Mouse (Mus musculus) megakaryocyte, embryonic 14.5 days (primary cell): Measurements from ENCODE around the gene Tnip3.

Experiments used
- FLI1 ChIP-seq: IDR thresholded peaks from 2 replicates; pipeline ENCODE4 v1.6.1; 2012; ENCODE audit warnings: low read length, inconsistent platforms, mixed read lengths
- GATA1 ChIP-seq: IDR thresholded peaks from 3 replicates; pipeline ENCODE4 v1.6.1; 2012; ENCODE audit warnings: mixed read lengths, low read length, inconsistent platforms, borderline replicate concordance

DNA sequence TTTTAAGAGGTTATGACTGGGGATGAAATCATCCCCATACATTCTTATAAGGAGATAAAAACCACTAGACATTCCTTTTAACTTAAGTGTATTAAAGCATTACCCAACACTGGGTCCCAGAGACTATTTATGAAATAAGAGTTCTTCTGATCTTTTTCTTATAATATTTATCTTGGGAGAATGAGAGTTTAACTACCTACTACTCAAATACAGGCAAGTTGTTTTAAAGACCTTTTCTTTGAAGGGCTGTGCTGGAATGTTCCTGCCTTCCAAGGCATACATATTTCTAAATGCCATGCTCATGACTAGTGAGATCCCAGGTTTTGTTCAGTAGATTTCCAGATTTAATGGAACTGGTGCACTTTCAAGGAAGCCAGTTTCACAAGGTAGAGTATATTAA is 81.8 kb downstream of the Tnip3 start:
- TF ChIP-seq FLI1 (no peak), GATA1 (no peak)
